Mouse (Mus musculus): ENCODE results near the gene Clcn3. TPM values are rescaled to one million over a fixed set of nuclear protein-coding genes. Genes with fewer than 3 reads are reported as not detected.

Gene Clcn3
- polyA plus RNA-seq (2012; rRNA removed), result 51.7 and 56.0 TPM in 2 replicates

DNA sequence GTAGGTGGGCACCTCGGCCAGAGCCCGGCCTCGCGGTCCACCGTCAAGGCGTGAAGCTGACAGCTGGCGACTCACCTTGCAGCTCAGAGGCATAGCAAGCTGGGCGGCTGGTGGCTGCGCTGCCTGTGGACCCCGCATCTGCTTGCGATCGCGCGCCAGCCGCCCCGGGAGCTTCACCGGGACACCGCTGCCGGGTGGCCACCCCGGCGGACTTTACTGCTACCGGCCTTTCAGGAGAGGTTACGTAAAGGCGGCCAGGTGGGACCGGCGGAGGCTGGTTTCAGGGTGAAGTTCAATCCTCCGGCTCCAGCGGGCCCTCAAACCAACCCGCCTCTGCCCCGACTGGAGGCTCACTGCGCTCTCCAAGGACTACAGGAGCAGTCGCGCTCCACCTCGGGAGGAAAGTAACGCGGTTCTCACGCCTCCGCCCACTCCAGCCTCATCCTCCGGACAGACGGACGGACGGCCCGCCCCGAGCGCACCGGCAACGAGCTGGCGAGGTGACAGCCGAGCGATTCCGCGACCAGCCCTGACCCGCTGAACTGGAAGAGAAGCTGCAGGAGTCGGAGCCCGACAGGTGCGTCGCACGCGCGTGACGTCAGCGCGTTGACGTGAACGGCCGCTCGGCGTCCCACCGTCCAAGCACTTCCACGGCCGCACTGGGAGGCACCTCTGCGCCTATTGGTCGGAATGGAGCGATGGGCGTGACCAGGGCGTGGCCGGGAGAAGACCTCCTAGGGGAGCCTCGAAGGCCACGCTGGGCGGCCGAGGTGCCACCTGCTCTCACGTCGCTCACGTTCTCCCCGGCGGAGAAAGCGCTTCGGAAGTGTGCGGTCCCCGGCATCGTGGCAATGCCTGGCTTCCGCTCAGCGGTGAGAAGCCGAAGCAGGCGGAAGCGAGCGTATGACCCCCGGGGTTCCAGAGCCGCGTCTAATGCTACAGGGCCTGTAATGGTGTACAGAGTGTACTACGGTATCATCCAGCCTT lies at the start of gene Clcn3:
TSS of gene Clcn3 (minus strand) at position 600 of the 987 bp plus-strand sequence.

DNA sequence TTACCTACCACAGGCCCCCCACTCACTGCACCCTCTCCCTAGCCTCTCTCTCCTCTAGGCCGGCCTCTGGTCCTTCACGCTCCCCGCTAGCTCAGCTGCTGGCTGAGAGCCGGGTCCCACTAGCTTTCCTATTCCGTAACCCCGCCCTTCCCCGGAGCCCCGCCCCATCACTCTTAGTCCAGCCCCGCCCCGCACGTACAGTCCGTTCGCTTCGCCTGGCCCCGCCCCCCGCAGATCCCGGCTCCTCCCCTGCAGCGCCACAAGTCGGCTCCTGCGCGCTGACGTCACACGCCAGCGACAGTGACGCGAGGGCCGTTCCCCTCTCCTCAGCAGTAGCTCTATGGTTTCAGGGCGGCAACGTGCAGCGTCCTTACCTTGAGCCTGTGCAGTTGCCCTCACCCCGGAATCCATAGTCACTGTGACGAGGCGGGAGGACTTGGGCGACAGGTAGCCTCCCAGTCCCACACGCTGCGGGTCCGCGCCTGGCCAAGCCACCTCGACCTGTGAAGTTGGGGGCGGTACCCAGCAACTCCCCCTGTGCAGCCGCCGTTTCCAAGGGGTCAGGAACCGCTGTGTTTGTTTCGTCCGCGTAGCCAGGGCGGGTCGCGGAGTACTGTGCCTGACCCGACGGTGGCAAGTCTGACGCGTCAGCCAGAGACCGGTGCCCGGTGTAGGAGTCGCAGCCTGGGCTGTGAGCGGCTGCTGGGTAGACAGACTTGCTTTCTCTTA lies 10.0 kb upstream of the Clcn3 start, which contains the start of gene Nek1:
TSS of gene Nek1 (plus strand) at position 286 of the 729 bp plus-strand sequence.

DNA sequence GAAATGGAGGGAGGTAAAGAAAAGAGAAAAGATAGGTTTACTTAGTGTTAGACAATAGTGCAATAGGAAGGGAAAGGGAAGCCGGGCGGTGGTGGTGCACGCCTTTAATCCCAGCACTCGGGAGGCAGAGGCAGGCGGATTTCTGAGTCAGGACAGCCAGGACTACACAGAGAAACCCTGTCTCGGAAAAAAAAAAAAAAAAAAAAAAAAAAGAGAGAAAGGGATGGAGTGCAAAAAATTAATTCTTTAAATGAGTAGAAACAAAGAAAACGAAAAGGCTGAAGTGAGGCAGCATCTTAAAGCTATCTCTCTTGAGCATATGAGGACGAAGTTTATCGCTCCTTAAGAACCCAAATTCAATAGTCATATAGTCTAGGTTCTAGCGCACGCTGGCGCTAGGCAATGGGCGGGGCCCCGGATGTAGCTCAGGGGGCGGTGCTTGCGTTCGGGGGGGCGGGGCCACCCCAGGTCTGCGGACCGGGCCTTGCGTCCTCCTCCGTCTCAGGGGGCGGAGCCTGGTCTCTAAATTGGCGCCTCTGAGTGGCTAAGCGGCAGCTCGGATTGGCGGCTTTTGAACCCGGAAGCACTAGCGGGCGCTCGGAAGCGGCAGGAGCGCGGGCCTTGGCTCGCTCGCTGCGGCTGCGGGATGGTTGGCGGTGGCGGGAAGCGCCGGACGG lies 93.1 kb downstream of the Clcn3 start, which contains the start of gene Hpf1:
TSS of gene Hpf1 (plus strand) at position 576 of the 677 bp plus-strand sequence.

Other genes starting within 250 kb of the Clcn3 start
- 61.5 and 65.6 TPM in 2 replicates for gene Hpf1, start 92.9 kb downstream of the Clcn3 start, polyA plus RNA-seq (2012; rRNA removed)
- 21.3 and 26.1 TPM in 2 replicates for gene Nek1, start 9.9 kb upstream of the Clcn3 start, polyA plus RNA-seq (2012; rRNA removed)
- gene Sh3rf1, start 240.6 kb upstream of the Clcn3 start, polyA plus RNA-seq (2012; rRNA removed), result 21.8 and 23.4 TPM in 2 replicates